Mouse (Mus musculus) intestine, embryonic 14.5 days (tissue): ENCODE measurements around the gene Slu7. TPM values are rescaled to one million over a fixed set of nuclear protein-coding genes. Genes with fewer than 3 reads are reported as not detected.

Experiments used
- ATAC-seq: fragments of 200-750 bp; cut with Nextera tagmentation; replicated peaks from 2 replicates; pipeline ENCODE4 v1.8.0; 2017; ENCODE audit warnings: low read depth, moderate number of reproducible peaks, moderate TSS enrichment, moderate library complexity; ENCODE audit not compliant: low FRiP score, low TSS enrichment
- DNase-seq: peaks from one replicate; pipeline ENCODE4 v3.0.0-alpha.2; 2018; ENCODE audit warnings: low spot score
- H3K27ac ChIP-seq: fragments of 300-500 bp; sonication (generic); 2 replicates; pipeline ENCODE4 v1.5.1; 2014; ENCODE audit warnings: low read depth, mild to moderate bottlenecking, control low read depth
- H3K27me3 ChIP-seq: fragments of 300-500 bp; sonication (generic); replicated peaks from 2 replicates; pipeline ENCODE4 v1.6.1; 2014; ENCODE audit warnings: low read length, control low read depth; ENCODE audit not compliant: control insufficient read depth, insufficient read depth
- H3K36me3 ChIP-seq: fragments of 300-500 bp; sonication (generic); 2 replicates; pipeline ENCODE4 v1.6.1; 2014; ENCODE audit warnings: low read length, control low read depth; ENCODE audit not compliant: control insufficient read depth, insufficient read depth
- H3K4me1 ChIP-seq: fragments of 300-500 bp; sonication (generic); replicated peaks from 2 replicates; pipeline ENCODE4 v1.6.1; 2014; ENCODE audit warnings: low read length, control low read depth, mixed read lengths; ENCODE audit not compliant: control insufficient read depth, insufficient read depth
- H3K4me2 ChIP-seq: fragments of 300-500 bp; sonication (generic); 2 replicates; pipeline ENCODE4 v1.6.1; 2014; ENCODE audit warnings: low read length
- H3K4me3 ChIP-seq: fragments of 300-500 bp; sonication (generic); 2 replicates; pipeline ENCODE4 v1.5.1; 2014; ENCODE audit warnings: low read depth, low read length, control low read depth, mixed read lengths
- H3K9ac ChIP-seq: fragments of 300-500 bp; sonication (generic); 2 replicates; pipeline ENCODE4 v1.6.1; 2014; ENCODE audit warnings: mild to moderate bottlenecking, low read length
- H3K9me3 ChIP-seq: fragments of 300-500 bp; sonication (generic); 2 replicates; pipeline ENCODE4 v1.6.1; 2016; ENCODE audit warnings: low read length, control low read depth; ENCODE audit not compliant: control insufficient read depth
- WGBS: fragments of 180-500 bp; shearing (Covaris S2); extraction: QIAGEN DNeasy Blood & Tissue Kit; methylation state at CpG from one replicate; pipeline ENCODE4 v1.1.7; 2014; 5-methylcytosine and 5-hydroxymethylcytosine counted together
- polyA plus RNA-seq: library from polyadenylated mRNA; unstranded; fragments of >200 nt; fragmentation: Nextera tagmentation; extraction: Ambion mirVana; gene quantifications from 2 replicates; pipeline ENCODE4 v1.2.1, GENCODE M21; 2014

Slu7 gene
- 45.0 and 55.6 TPM in 2 replicates for polyA plus RNA-seq

DNA sequence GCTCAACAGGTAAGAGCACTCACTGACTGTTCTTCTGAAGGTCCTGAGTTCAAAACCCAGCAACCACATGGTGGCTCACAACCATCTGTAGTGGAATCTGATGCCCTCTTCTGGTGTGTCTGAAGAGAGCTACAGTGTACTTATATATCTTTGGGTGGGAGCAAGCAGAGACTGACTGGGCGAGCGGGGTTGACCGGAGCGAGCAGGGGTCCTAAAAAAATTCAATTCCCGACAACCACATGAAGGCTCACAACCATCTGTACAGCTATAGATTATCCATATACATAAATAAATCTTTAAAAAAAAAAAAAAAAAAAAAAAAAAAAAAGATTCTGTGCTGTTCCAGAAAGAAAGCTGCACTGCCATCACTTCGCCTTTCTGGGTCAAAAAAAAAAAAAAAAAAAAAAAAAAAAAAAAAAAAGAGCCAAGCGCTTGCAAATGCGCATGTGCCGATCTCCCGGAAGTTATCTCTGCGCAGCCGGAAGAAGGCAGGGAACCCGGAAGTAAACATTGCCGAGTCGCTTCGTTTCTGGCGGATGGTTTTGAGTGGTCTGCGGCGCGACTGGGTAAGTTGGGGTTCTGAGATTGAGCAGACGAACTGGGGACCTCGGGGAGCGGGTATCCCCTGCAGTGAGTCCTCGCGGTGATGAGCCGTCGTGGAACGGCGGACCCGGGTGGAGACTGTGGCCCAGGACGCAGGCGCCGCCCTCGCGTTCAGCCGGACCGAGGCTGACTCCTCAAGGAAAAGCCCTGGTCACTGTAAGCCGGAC is at the start of gene Slu7:
Gene Slu7, plus strand, starts transcription at position 491 of the 770 bp plus-strand sequence.
- ATAC-seq = peak; percentile 85
- no peaks in the 10 kb centered on the region for H3K27me3 ChIP-seq
- DNase-seq = peak; percentile 85
- peaks cover 6% of the 10 kb centered on the region for H3K4me1 ChIP-seq
- peaks cover 13% of the 10 kb centered on the region for H3K36me3 ChIP-seq
- peak within 1 kb of the TSS; percentile 98 for H3K4me3 ChIP-seq
- WGBS = 8% methylated on average over 38 of the region's 38 CpGs
- peak within 1 kb of the TSS; percentile 74 for H3K4me2 ChIP-seq
- H3K9me3 ChIP-seq = no peaks in the 10 kb centered on the region
- H3K9ac ChIP-seq = peak within 1 kb of the TSS; percentile 75
- no peak within 1 kb of the TSS for H3K27ac ChIP-seq

DNA sequence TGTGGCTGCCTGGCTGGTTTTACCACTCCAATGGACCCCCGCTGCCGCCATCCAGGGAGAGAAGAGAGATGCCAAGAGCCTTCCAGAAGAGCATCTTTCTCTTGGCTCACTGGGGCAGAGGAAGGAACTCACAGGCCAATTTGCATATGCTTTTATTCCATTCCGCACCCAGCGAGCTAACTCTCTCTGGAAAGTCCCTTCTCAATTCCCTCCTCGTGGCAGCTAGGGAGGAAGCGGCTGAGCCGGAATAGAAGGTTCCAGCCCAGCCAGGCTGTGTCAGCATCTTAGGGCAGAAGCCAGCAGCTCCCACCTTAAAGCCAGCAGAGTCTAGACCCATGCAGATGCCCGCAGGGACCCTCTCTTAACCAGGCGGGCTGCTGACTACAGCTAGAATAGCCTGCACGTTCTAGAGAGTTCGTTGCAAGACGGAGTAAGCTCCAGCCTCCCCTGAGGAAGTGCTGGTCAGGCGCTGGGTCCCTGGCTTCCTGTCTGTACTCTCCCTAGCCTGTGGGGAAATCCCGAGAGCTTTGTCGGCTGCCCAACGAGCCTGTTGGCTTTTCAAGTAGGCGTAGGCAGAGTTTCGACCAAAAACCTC is 48.4 kb upstream of the Slu7 start:
- Histone ChIP-seq H3K4me3 (peak overlapping the region; percentile 36), H3K4me2 (peak overlapping the region; percentile 75), H3K4me1 (no peaks in the 10 kb centered on the region; the same call in 1 of the 2 replicates), H3K9me3 (no peaks in the 10 kb centered on the region), H3K27me3 (no peaks in the 10 kb centered on the region), H3K9ac (peak overlapping the region; percentile 50), H3K36me3 (no peaks in the 10 kb centered on the region), H3K27ac (peak overlapping the region; percentile 69; the same call in 1 of the 2 replicates)
- DNase-seq (peak; percentile 78), ATAC-seq (peak; percentile 83)
- WGBS = 1% methylated on average over 18 of the region's 18 CpGs

DNA sequence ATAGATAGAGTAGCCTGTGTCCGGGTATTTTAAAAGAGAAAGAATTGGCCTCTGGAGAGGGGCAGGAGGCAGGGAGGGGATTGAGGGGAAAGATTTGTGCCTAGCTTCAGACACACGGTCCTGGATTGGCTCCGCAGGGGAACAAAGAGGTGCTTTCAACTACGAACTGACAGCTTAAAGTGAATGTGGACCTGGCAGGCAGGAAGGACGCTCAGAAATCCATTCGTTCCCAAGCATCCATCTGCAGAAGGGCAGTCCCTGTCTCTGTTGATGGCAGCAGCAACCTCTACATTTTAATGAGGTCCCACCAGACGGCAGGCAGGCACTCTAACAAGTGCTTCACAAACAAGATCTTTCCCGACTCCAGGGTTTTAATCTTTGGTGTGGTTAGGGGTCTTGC is 47.8 kb upstream of the Slu7 start:
- peak overlapping the region; percentile 36 for H3K4me3 ChIP-seq
- H3K9me3 ChIP-seq = no peaks in the 10 kb centered on the region
- H3K36me3 ChIP-seq = no peaks in the 10 kb centered on the region
- H3K4me1 ChIP-seq = no peaks in the 10 kb centered on the region; the same call in 1 of the 2 replicates
- no peaks in the 10 kb centered on the region for H3K27me3 ChIP-seq
- ATAC-seq (no peak), DNase-seq (peak; percentile 53)
- H3K9ac ChIP-seq = peak overlapping the region; percentile 50
- 6% methylated on average over 8 of the region's 8 CpGs for WGBS
- peak overlapping the region; percentile 69; the same call in 1 of the 2 replicates for H3K27ac ChIP-seq
- peak overlapping the region; percentile 75 for H3K4me2 ChIP-seq

DNA sequence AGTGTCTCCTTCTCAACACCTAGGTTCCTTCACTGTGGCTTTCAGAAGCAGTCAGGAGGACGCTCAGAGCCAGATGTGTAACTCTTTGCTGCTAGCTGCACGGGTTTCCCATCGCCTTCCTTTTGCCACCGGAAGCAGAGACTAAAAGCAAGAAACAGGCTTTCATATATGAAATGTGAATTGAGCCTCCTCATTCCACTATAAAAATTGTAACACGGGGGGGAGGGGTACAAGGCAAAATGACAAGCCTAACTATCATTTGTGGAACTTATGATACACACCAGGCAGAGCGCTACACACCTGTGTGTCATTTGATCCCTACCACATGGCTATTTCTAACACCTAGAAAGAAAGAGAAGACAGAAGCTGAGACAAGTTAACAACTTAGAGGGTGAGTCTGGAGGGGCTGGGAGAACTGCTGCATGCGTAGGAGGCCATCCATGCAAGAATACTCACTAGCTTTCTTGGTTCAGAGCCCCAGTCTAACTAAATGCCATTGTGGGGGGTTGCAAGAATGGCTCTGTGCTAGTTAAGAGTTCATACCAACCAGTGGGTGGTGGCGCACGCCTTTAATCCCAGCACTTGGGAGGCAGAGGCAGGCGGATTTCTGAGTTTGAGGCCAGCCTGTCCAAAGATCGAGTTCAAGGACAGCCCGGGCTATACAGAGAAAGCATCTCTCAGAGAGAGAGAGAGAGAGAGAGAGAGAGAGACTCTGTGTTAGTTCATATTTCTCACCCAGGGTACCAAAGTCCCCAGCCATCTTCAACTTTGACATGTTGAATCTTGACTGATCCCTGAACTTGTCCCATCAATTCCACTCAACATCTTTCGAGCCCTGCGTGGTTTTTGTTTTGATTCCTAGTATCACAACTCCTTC is 46.3 kb upstream of the Slu7 start:
- Histone ChIP-seq H3K27ac (no peak overlapping the region), H3K4me2 (no peak overlapping the region), H3K36me3 (no peaks in the 10 kb centered on the region), H3K9me3 (no peaks in the 10 kb centered on the region), H3K9ac (no peak overlapping the region), H3K4me1 (no peaks in the 10 kb centered on the region; the same call in 1 of the 2 replicates), H3K27me3 (no peaks in the 10 kb centered on the region), H3K4me3 (no peak overlapping the region)
- DNase-seq (peak; percentile 43), ATAC-seq (no peak)
- WGBS = 91% methylated on average over 14 of the region's 14 CpGs

DNA sequence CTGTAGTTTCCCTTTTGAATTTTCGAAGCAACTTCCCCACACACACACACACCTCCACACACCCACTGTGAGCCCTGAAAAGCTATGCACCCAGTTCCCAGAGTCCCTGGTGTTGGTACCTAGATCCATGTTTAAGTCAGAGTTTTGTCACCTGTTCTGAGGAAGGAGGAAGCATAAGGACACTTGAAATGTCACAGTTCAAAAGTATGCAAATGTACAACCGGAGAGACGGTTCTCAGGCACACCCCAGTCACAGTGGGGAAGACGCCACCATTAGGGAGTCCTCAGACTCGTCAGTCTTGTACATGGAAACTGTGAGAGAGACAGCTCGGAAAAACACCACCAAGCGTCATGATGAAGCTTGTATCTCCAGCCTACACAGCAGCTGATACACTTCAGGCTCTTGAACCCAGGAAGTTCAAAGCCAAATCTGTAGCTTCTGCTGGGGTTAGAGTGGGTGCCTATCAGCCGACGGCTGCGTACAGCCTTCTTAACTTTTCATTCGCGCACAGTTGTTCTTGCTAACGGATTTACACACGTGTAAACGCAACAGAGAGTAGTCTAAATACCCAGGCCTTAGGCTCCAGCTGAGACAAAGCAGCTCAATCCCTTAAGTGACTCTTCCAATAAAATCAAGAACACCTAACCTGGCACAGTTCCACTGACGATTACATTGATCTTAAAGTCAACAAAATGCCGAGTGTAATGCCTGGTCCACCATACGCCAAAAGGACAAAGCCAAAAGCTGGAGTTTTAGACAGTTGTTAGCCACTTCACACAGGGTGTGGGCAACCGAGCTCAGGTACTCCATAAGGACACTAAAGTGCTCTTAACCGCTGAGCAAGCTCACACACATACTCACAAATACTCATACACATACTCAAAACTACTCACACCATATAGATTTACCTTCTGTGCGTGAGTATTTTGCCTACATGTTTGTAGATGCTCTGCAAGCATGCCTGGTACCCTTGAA is 45.1 kb upstream of the Slu7 start:
- H3K27ac ChIP-seq = no peak overlapping the region
- ATAC-seq = no peak
- no peaks in the 10 kb centered on the region for H3K36me3 ChIP-seq
- WGBS = 77% methylated on average over 21 of the region's 21 CpGs
- H3K4me1 ChIP-seq = no peaks in the 10 kb centered on the region; the same call in 1 of the 2 replicates
- DNase-seq = peak; percentile 37
- no peaks in the 10 kb centered on the region for H3K27me3 ChIP-seq
- H3K9me3 ChIP-seq = no peaks in the 10 kb centered on the region
- H3K9ac ChIP-seq = no peak overlapping the region
- no peak overlapping the region for H3K4me3 ChIP-seq
- H3K4me2 ChIP-seq = no peak overlapping the region

DNA sequence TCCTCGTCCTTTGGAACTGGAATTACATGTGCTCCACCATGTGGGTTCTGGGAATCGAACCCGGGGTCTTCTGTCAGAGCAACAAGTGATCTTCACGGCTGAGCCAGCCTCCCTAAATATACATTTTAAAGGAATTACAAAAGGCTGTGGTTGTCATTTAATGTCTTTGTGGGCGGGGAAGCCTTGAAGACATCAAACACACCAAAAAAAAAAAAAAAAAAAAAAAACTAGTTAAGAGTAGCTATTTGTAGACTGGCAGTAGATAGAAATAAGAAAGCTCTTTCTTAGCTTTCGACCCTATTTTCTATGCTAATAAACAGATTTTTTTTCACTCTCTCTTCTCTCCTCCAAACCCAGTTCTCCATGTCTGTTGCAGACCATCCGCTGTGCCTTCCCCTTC is 44.4 kb upstream of the Slu7 start:
- H3K9me3 ChIP-seq = no peaks in the 10 kb centered on the region
- no peaks in the 10 kb centered on the region; the same call in 1 of the 2 replicates for H3K4me1 ChIP-seq
- no peaks in the 10 kb centered on the region for H3K27me3 ChIP-seq
- H3K4me3 ChIP-seq = no peak overlapping the region
- peak; percentile 25 for DNase-seq
- WGBS = 87% methylated on average over 7 of the region's 7 CpGs
- no peak overlapping the region for H3K4me2 ChIP-seq
- H3K27ac ChIP-seq = no peak overlapping the region
- no peaks in the 10 kb centered on the region for H3K36me3 ChIP-seq
- H3K9ac ChIP-seq = no peak overlapping the region
- ATAC-seq = no peak

DNA sequence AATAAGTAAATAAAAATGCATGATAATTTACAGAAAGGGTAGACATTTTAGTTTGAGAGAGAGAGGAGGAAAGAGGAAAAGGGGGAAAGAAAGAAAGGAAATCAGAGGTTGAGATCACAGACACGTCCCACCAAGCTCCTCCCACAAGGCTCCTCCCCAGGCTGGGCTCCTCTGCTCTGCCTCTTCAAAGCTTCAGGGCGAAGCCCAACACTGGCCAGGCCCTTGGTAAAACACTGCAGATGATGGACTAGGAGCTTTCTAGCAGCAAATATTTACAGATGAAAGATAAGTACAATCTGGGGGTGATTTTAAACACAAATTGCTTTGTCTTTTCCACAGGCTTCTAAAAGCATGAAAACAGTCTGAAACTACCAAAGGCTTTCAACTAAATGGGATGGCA is 40.8 kb upstream of the Slu7 start:
- H3K4me3 ChIP-seq = no peak overlapping the region
- WGBS = 18% methylated on average over 2 of the region's 2 CpGs
- no peak for DNase-seq
- no peaks in the 10 kb centered on the region for H3K27me3 ChIP-seq
- no peak for ATAC-seq
- H3K9me3 ChIP-seq = no peaks in the 10 kb centered on the region
- H3K36me3 ChIP-seq = no peaks in the 10 kb centered on the region
- H3K27ac ChIP-seq = no peak overlapping the region
- H3K9ac ChIP-seq = no peak overlapping the region
- no peak overlapping the region for H3K4me2 ChIP-seq
- H3K4me1 ChIP-seq = no peaks in the 10 kb centered on the region
